Mouse (Mus musculus) megakaryocyte, embryonic 14.5 days (primary cell): Measurements from ENCODE around the gene Asb18.

ENCODE experiments used
- FLI1 ChIP-seq: IDR thresholded peaks from 2 replicates; pipeline ENCODE4 v1.6.1; 2012; ENCODE audit warnings: low read length, inconsistent platforms, mixed read lengths
- GATA1 ChIP-seq: IDR thresholded peaks from 3 replicates; pipeline ENCODE4 v1.6.1; 2012; ENCODE audit warnings: mixed read lengths, low read length, inconsistent platforms, borderline replicate concordance

DNA sequence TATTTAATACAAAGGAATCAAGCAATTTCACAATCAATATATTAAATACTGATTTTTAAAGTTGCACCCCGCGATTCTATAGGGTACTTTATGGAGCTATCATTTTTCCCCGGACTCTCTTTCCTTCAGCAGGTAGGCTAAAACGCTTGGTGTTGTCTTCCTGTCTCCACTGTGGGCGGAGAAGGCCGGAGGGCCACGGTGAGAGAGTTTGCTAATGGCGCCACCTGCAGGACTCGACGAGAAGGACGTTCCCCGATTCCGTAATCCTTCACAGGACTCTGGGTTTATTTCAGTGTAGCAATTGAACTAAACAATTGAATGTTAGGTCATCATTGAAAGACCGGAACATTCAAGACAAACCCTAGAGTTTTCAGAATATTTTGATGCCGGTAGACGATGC, 71.3 kb downstream of the Asb18 start:
- TF ChIP-seq GATA1 (no peak), FLI1 (no peak)
